Mouse (Mus musculus) cerebellum, adult 2 months (tissue): ENCODE data around the gene Rexo1.

Experiments used
- CTCF ChIP-seq: fragments of 200-500 bp; IDR thresholded peaks from 2 replicates; pipeline ENCODE4 v1.5.1; 2011; ENCODE audit warnings: low read depth, mild to moderate bottlenecking, control low read depth, low read length, moderate library complexity, borderline replicate concordance; ENCODE audit not compliant: insufficient read depth
- POLR2A ChIP-seq: fragments of 200-500 bp; IDR thresholded peaks from 2 replicates; pipeline ENCODE4 v1.6.1; 2011; ENCODE audit warnings: low read length, control low read depth, borderline replicate concordance; ENCODE audit not compliant: insufficient read depth

DNA sequence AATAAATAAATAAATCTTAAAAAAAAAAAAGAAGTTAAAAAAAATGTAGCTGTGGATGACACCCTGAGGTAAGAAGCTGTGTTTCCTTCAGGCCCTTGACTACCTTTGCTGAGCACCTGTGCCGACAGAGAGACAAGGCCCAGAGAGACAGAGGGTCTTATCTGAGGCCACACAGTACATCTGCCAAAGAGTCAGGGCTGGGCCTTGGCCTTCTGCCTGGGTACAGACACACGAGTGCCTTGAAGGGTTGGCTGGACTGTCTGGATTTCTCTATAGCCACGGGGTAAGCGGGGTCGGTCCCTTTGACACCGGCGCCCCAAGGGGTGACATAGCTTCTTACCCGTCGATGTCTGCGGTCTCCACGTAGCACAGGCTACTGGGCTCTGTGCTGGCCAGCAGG, 28.6 kb downstream of the Rexo1 start:
- no peak for TF ChIP-seq CTCF
- no peak for TF ChIP-seq POLR2A
